Mouse (Mus musculus) kidney, adult 8-10 months (tissue): ENCODE data around the gene Cbfa2t2.

Source experiments
- DNase-seq, 2 experiments: peaks; one replicate each; pipeline ENCODE4 v3.0.0; 2022

The Cbfa2t2 gene

DNA sequence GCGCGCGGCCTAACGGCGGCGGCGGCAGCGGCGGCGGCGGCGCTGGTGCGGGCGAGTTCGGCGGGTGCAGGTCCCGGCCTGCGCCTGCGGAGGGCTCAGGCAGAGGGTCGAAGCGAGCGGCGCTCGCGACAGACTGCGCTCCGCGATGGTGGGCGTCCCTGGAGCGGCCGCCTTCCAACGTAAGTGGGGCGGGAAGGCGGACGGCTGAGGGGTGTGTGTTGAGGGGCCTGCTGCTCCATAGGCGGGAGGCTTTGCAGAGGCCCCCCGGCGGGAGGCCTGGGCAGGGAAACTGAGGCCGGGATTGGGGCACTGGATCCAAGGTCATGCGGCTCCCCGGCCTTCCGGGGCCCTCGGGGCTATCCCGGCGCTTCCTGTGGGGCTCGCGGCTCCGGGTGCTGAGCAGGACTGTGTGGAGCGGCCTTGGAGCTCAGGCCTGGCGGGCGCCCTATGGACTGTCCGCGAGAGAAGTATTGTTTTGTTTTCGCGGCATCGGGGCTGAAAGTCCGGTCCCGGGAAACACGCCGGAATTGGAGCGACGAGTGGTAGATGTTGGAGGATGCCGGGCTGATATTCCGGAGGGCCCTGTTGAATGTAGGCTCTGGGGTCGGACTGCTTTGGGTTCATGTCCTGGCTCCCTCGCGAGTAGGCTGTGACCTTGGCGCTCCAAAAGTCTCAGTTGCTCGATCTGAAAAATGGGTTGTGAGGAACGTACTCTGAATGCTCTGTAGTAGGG, at the start of gene Cbfa2t2:
TSS of gene Cbfa2t2 (plus strand) at position 24 of the 733 bp plus-strand sequence.
- DNase-seq: peak; percentile 38 to 58

DNA sequence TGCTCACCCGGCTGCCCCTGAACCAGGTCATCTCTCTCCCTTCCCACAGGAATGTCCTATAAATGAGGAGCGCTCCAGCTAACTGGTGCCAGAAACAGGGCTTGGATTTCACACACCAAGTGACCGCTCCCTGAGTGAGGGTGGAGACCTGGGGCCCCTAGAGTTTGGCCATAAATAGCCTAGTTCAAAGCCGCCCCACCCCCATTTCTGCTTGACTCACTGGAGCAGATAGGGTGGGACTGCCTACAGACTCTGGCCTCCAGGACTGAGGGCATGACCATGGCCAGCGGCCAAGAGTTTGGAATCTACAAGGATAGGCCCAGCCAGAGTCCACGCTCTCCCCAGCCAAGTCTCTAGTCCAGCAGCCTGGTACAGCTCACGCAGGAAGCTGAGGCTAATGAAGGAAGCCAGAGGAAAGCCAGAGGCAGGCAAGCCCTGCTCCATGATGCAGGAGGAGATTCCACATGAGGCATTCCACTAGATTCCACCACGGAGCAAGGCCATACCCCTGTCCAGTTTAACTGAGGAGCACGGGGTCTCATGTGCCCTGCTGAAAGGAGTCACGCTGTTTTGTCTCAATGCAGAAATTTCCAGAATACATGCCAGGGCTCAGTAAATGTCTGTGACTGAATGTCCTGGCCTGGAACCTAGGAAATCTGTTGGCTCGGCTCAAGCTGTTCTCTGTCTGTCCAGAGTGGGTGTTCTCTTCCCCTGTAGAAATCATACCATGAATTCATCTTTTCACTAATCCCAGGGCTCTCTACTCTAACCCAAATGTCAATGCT, 45.9 kb upstream of the Cbfa2t2 start:
- peak; percentile 98 for DNase-seq

- no peak for DNase-seq
Measured at GRCm38 (mm10) chr2:154394602-154395001, 41.7 kb upstream of the Cbfa2t2 start.

GRCm38 (mm10) chr2:154396529-154396928, 39.8 kb upstream of the Cbfa2t2 start:
- DNase-seq: no peak

DNA sequence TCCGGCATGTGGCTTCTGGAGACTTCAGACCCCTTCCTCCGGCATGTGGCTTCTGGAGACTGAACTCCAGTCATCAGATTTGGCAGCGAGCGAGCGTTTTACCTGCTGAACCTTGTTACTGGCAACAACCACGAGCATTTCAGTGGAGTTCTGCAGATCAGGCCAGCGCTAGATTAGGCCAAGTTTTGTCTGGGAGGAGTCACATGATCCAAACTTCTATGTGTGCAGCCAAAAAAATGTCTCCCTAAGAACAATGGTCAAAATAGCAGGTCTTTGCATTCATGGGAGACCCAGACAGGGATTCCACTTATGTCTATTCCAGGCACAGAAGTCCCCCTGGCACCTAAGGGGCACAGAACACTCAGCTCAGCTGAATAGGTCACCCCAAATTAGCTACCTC, 38.0 kb upstream of the Cbfa2t2 start:
- DNase-seq: peak; percentile 65 to 76

GRCm38 (mm10) chr2:154399325-154399724, 37.0 kb upstream of the Cbfa2t2 start:
- no peak for DNase-seq

GRCm38 (mm10) chr2:154401976-154402375, 34.3 kb upstream of the Cbfa2t2 start:
- no peak for DNase-seq

- peak; percentile 75 to 83 for DNase-seq
Measured at GRCm38 (mm10) chr2:154402811-154403210, 33.5 kb upstream of the Cbfa2t2 start.

DNA sequence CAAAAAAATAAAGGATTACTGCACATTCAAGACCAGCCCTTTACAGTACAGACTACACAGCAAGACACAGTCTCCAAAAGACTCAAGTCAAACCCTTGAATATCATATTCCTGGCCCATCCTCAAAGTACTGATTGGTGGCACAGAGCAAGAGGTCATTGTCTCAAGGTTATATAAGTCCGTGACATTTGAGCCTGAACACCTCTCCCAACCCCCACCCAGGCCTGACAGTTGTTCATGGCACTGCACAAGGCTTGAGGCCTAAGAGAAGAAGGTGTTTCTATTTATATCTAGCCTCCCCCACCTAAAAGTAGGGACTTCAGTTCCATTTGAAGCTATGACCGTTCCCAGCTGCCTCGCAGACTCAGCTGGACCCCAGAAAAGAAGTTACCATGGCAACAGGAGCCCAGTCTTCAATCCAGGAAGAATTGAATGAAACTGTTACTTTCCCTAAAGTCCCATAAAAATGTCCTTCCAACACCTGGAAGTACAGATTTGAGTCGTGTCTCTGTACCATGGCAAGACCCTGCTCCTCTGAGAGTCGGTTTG, 30.8 kb upstream of the Cbfa2t2 start:
- no peak for DNase-seq

- no peak for DNase-seq
Measured at GRCm38 (mm10) chr2:154407063-154407642, 29.1 kb upstream of the Cbfa2t2 start.

- DNase-seq: peak; percentile 89 to 92
Measured at GRCm38 (mm10) chr2:154407643-154408445, 28.4 kb upstream of the Cbfa2t2 start, which contains the start of gene Snta1. TSS of gene Snta1 (minus strand) at chr2:154408099.

- DNase-seq: no peak
Measured at GRCm38 (mm10) chr2:154410355-154410754, 25.9 kb upstream of the Cbfa2t2 start.

GRCm38 (mm10) chr2:154412018-154412666, 24.1 kb upstream of the Cbfa2t2 start:
- DNase-seq: peak in 1 of 2 experiments; percentile 54

GRCm38 (mm10) chr2:154417107-154417506, 19.2 kb upstream of the Cbfa2t2 start:
- DNase-seq: peak; percentile 45 to 74

DNA sequence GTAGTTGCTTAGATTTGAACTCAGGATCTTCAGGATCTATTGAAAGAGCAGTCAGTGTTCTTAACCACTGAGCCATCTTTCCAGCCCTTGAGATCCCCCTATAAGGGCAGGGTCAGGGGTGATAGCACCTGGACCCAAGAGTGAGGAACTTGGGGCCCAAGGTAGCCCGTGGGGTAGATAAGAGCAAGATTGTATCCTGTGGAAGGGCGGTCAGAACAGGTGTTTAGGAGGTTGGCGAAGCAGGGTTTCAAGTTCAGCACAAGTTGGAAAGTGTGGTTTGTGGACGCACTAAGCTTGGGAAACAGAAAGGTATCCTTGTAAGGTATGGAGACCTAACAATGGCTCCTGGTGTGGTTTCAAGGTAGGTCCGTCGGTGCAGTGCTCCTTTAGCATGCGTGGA, 18.3 kb upstream of the Cbfa2t2 start:
- no peak for DNase-seq

GRCm38 (mm10) chr2:154419631-154420515, 16.4 kb upstream of the Cbfa2t2 start:
- DNase-seq: no peak

- DNase-seq: no peak
Measured at GRCm38 (mm10) chr2:154420942-154421731, 15.1 kb upstream of the Cbfa2t2 start.

- no peak for DNase-seq
Measured at GRCm38 (mm10) chr2:154422181-154422580, 14.1 kb upstream of the Cbfa2t2 start.

- no peak for DNase-seq
Measured at GRCm38 (mm10) chr2:154423548-154423947, 12.7 kb upstream of the Cbfa2t2 start.

- no peak for DNase-seq
Measured at GRCm38 (mm10) chr2:154425522-154425921, 10.8 kb upstream of the Cbfa2t2 start.
